ENCODE assay signal across 29 mouse cellular contexts in genomic region chr10:93931431-93931830, GRCm38 (mm10). TPM values are rescaled to one million over a fixed set of nuclear protein-coding genes. Genes with fewer than 3 reads are reported as not detected.
DNase-seq lines count a peak whose midpoint lies in the region; ATAC-seq lines count a peak whose summit lies in the region.
"Had no signal": no experiment of that assay in that cellular context is flagged by ENCODE, and none has a peak within 500 bp of the region (broad histone marks: within the 10 kb centered on the region; RNA-seq: fewer than 3 reads in every experiment).

No protein-coding gene starts in this region.

- no peak for ATAC-seq in heart, embryonic 13.5 days (ENCODE audit: extremely low read depth, insufficient number of reproducible peaks, low FRiP score, low TSS enrichment)
- ATAC-seq: activated CD4-positive, CD25-positive, alpha-beta regulatory T cell, adult 4 months; CD4-positive, CD25-positive, alpha-beta regulatory T cell, adult 4 months; forebrain, embryonic 14.5 days; forebrain, postnatal 0 days; hindbrain, embryonic 16.5 days had no signal

- 0 out of 2 replicates have a peak, but pooled peaks cover 4% of the 10 kb centered on the region for H3K9me3 ChIP-seq in heart, embryonic 13.5 days
- H3K9me3 ChIP-seq: embryonic facial prominence, embryonic 15.5 days; heart, embryonic 15.5 days; hindbrain, embryonic 10.5 days; intestine, embryonic 15.5 days had no signal

- H3K27ac ChIP-seq in heart, embryonic 13.5 days (replicated peaks), result 0 out of 2 replicates have a peak overlapping the region, but pooled peaks have one; percentile 9
- H3K27ac ChIP-seq: heart, embryonic 15.5 days; hindbrain, embryonic 10.5 days; hindbrain, embryonic 13.5 days; intestine, embryonic 15.5 days had no signal

- DNase-seq in gastrocnemius, adult 18-20 months (ENCODE audit: low spot score), result peak; percentile 8
- no peak for DNase-seq in gastrocnemius, postnatal 10 days
- DNase-seq in heart, adult 8-10 months (ENCODE audit: low spot score), result no peak
- DNase-seq in MN1 (ENCODE audit: low spot score), result peak; percentile 28
- DNase-seq in skeletal muscle tissue, adult 2 months (ENCODE audit: low read depth, low spot score), result peak; percentile 38
- DNase-seq: adrenal gland, adult 8-10 months; adrenal gland, postnatal 25 days; cerebellum, adult 11-12 months; cerebellum, adult 8-10 months; cerebellum, postnatal 10 days; cerebellum, postnatal 36 days; embryo, embryonic 11 days; forebrain, postnatal 0 days; gastrocnemius, postnatal 36 days; heart, adult 18-20 months; heart, postnatal 10 days; heart, postnatal 36 days; kidney, adult 11 months had no signal

- WGBS in heart, embryonic 13.5 days, result 54% methylated on average over 9 of the region's 9 CpGs

- H3K9ac ChIP-seq in heart, embryonic 13.5 days, result no peak overlapping the region
- H3K9ac ChIP-seq: embryonic facial prominence, embryonic 15.5 days; forebrain, postnatal 0 days; heart, embryonic 15.5 days; hindbrain, embryonic 13.5 days; intestine, embryonic 15.5 days had no signal

- H3K36me3 ChIP-seq in heart, embryonic 13.5 days, result no peaks in the 10 kb centered on the region
- H3K36me3 ChIP-seq: embryonic facial prominence, embryonic 15.5 days; heart, embryonic 15.5 days; hindbrain, embryonic 10.5 days; hindbrain, embryonic 13.5 days; intestine, embryonic 15.5 days had no signal

- no peaks in the 10 kb centered on the region for H3K27me3 ChIP-seq in heart, embryonic 13.5 days (replicated peaks)
- H3K27me3 ChIP-seq: embryonic facial prominence, embryonic 15.5 days; heart, embryonic 15.5 days; hindbrain, embryonic 13.5 days; intestine, embryonic 15.5 days had no signal

- H3K4me3 ChIP-seq in heart, embryonic 13.5 days, result no peak overlapping the region
- H3K4me3 ChIP-seq: embryonic facial prominence, embryonic 15.5 days; heart, embryonic 15.5 days; hindbrain, embryonic 10.5 days; hindbrain, embryonic 13.5 days; intestine, embryonic 15.5 days had no signal

- H3K4me2 ChIP-seq in heart, embryonic 13.5 days, result no peak overlapping the region
- H3K4me2 ChIP-seq: embryonic facial prominence, embryonic 15.5 days; heart, embryonic 11.5 days; heart, embryonic 15.5 days; hindbrain, embryonic 13.5 days; intestine, embryonic 15.5 days had no signal

- peaks cover 26% of the 10 kb centered on the region for H3K4me1 ChIP-seq in heart, embryonic 13.5 days
- H3K4me1 ChIP-seq: hindbrain, embryonic 10.5 days had no signal

RNA-seq across cellular contexts. Expression of gene Metap2, which starts 34.5 kb away (rescaled TPM):
- total RNA-seq in gastrocnemius, adult 18-20 months (2021), result 100 to 1,000 TPM; 162 to 177 TPM
- 100 to 1,000 TPM; 200 to 203 TPM for total RNA-seq in gastrocnemius, postnatal 10 days (2021)
- 141 and 148 TPM in 2 replicates for polyA plus RNA-seq in heart, embryonic 13.5 days (2015; fragmentation: Nextera tagmentation; extraction: Ambion mirVana)
- 100 to 1,000 TPM in 2 of 4 experiments, 10 to 100 TPM in 2; 90.8 to 130 (median 107) TPM for total RNA-seq in heart, adult 8-10 months (2022)

Comparison
In these comparisons a context has a peak if more than half of its experiments do, and no peak if none do; other contexts are left out.
1. DNase-seq: peak in gastrocnemius, adult 18-20 months (single experiment), MN1 (single experiment) and skeletal muscle tissue, adult 2 months (single experiment); none in gastrocnemius, postnatal 10 days (single experiment) and heart, adult 8-10 months (single experiment).